Mouse (Mus musculus) hindbrain, embryonic 11.5 days (tissue): ENCODE data around the gene Vmp1. TPM values are rescaled to one million over a fixed set of nuclear protein-coding genes. Genes with fewer than 3 reads are reported as not detected.

ENCODE experiments used
- ATAC-seq: fragments of 200-750 bp; cut with Nextera tagmentation; 2 replicates; pipeline ENCODE4 v1.8.0; 2017; ENCODE audit warnings: mild to moderate bottlenecking, moderate TSS enrichment, moderate library complexity; ENCODE audit not compliant: low FRiP score
- DNase-seq: peaks from one replicate; pipeline ENCODE4 v3.0.0-alpha.2; 2015; ENCODE audit warnings: low spot score
- H3K27ac ChIP-seq: fragments of 300-500 bp; sonication (generic); 2 replicates; pipeline ENCODE4 v1.5.1; 2014; ENCODE audit warnings: mild to moderate bottlenecking, low read depth, low read length
- H3K27me3 ChIP-seq: fragments of 300-500 bp; sonication (generic); 2 replicates; pipeline ENCODE4 v1.6.1; 2014; ENCODE audit warnings: mild to moderate bottlenecking, low read length, moderate library complexity, mixed read lengths; ENCODE audit not compliant: control insufficient read depth, insufficient read depth
- H3K36me3 ChIP-seq: fragments of 300-500 bp; sonication (generic); 2 replicates; pipeline ENCODE4 v1.6.1; 2014; ENCODE audit warnings: mild to moderate bottlenecking, low read length, moderate library complexity, mixed read lengths; ENCODE audit not compliant: control insufficient read depth, insufficient read depth
- H3K4me1 ChIP-seq: fragments of 300-500 bp; sonication (generic); replicated peaks from 2 replicates; pipeline ENCODE4 v1.6.1; 2014; ENCODE audit warnings: low read length, mixed read lengths; ENCODE audit not compliant: control insufficient read depth, insufficient read depth
- H3K4me2 ChIP-seq: fragments of 300-500 bp; sonication (generic); replicated peaks from 2 replicates; pipeline ENCODE4 v1.6.1; 2014; ENCODE audit warnings: mild to moderate bottlenecking, low read depth, low read length
- H3K4me3 ChIP-seq: fragments of 300-500 bp; sonication (generic); 2 replicates; pipeline ENCODE4 v1.5.1; 2014; ENCODE audit warnings: low read depth, low read length
- H3K9ac ChIP-seq: fragments of 300-500 bp; sonication (generic); 2 replicates; pipeline ENCODE4 v1.6.1; 2014; ENCODE audit warnings: low read depth, low read length
- H3K9me3 ChIP-seq: fragments of 300-500 bp; sonication (generic); 2 replicates; pipeline ENCODE4 v1.6.1; 2016; ENCODE audit warnings: low read length; ENCODE audit not compliant: control insufficient read depth
- WGBS: fragments of 180-500 bp; shearing (Covaris S2); extraction: QIAGEN DNeasy Blood & Tissue Kit; methylation state at CpG from one replicate; pipeline ENCODE4 v1.1.7; 2014; 5-methylcytosine and 5-hydroxymethylcytosine counted together
- polyA plus RNA-seq: library from polyadenylated mRNA; unstranded; fragments of >200 nt; fragmentation: Nextera tagmentation; extraction: Ambion mirVana; gene quantifications from 2 replicates; pipeline ENCODE4 v1.2.1, GENCODE M21; 2014

Vmp1 gene
- polyA plus RNA-seq, 1 experiment from 2014 or later = 105 TPM

- Histone ChIP-seq H3K27ac (no peak overlapping the region), H3K27me3 (no peaks in the 10 kb centered on the region), H3K9ac (no peak overlapping the region), H3K4me1 (no peaks in the 10 kb centered on the region), H3K9me3 (no peaks in the 10 kb centered on the region), H3K4me3 (no peak overlapping the region), H3K36me3 (peaks cover 6% of the 10 kb centered on the region; the same call in 1 of the 2 replicates), H3K4me2 (no peak overlapping the region)
- DNase-seq = no peak
- no peak for ATAC-seq
These were observed 31.0 kb upstream of the Vmp1 start for GRCm38 (mm10) chr11:86714606-86715005.

- WGBS = 98% methylated on average over 4 of the region's 4 CpGs
These were observed 17.5 kb upstream of the Vmp1 start for GRCm38 (mm10) chr11:86701151-86701550.

DNA sequence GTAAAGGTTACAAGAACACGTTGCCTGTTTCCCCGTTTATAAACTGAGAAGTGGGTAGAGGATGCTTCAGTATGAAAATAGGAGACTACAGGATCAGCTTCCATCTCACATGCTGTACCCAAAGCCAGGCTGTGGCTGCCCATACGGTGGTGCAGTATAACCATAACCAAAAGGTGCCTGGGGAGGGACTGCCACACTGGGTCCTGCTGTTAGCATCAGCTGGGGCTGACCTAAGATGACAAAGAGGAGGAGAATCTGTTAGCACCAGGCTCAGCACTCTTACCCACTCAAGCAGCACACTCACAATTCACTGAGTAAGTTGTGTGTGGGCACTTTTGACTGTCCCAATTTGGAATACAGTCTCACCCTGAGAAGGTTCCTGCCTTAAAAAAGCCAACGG lies 11.8 kb upstream of the Vmp1 start:
- no peaks in the 10 kb centered on the region for H3K9me3 ChIP-seq
- no peak overlapping the region for H3K4me2 ChIP-seq
- peaks cover 9% of the 10 kb centered on the region for H3K36me3 ChIP-seq
- DNase-seq = no peak
- H3K9ac ChIP-seq = no peak overlapping the region
- H3K27ac ChIP-seq = no peak overlapping the region
- WGBS = 80% methylated on average over 4 of the region's 4 CpGs
- H3K4me1 ChIP-seq = no peaks in the 10 kb centered on the region
- no peak overlapping the region for H3K4me3 ChIP-seq
- no peaks in the 10 kb centered on the region for H3K27me3 ChIP-seq
- ATAC-seq = no peak

More at GRCm38 (mm10) chr11:86701151-86701550, 17.5 kb upstream of the Vmp1 start:
- no peaks in the 10 kb centered on the region for H3K27me3 ChIP-seq
- DNase-seq = no peak
- no peak for ATAC-seq
- peaks cover 11% of the 10 kb centered on the region for H3K36me3 ChIP-seq
- H3K9ac ChIP-seq = no peak overlapping the region
- no peak overlapping the region for H3K4me2 ChIP-seq
- no peak overlapping the region for H3K27ac ChIP-seq
- no peaks in the 10 kb centered on the region for H3K9me3 ChIP-seq
- no peaks in the 10 kb centered on the region for H3K4me1 ChIP-seq
- H3K4me3 ChIP-seq = no peak overlapping the region

GRCm38 (mm10) chr11:86692546-86692945 lies 8.9 kb upstream of the Vmp1 start:
- Histone ChIP-seq H3K9ac (no peak overlapping the region), H3K27me3 (no peaks in the 10 kb centered on the region), H3K4me3 (no peak overlapping the region), H3K36me3 (peaks cover 8% of the 10 kb centered on the region), H3K9me3 (no peaks in the 10 kb centered on the region), H3K4me1 (no peaks in the 10 kb centered on the region), H3K4me2 (no peak overlapping the region), H3K27ac (no peak overlapping the region)
- whole genome bisulfite sequencing = 91% methylated on average over 2 of the region's 2 CpGs
- ATAC-seq = no peak
- no peak for DNase-seq

GRCm38 (mm10) chr11:86691956-86692355 lies 8.3 kb upstream of the Vmp1 start:
- no peaks in the 10 kb centered on the region for H3K27me3 ChIP-seq
- H3K27ac ChIP-seq = no peak overlapping the region
- H3K9me3 ChIP-seq = no peaks in the 10 kb centered on the region
- 94% methylated on average over 2 of the region's 2 CpGs for WGBS
- peaks cover 8% of the 10 kb centered on the region for H3K36me3 ChIP-seq
- DNase-seq (no peak), ATAC-seq (no peak)
- H3K9ac ChIP-seq = no peak overlapping the region
- no peaks in the 10 kb centered on the region for H3K4me1 ChIP-seq
- H3K4me3 ChIP-seq = no peak overlapping the region
- no peak overlapping the region for H3K4me2 ChIP-seq

GRCm38 (mm10) chr11:86691482-86691881 lies 7.8 kb upstream of the Vmp1 start:
- Histone ChIP-seq H3K4me2 (no peak overlapping the region), H3K27me3 (no peaks in the 10 kb centered on the region), H3K9ac (no peak overlapping the region), H3K4me3 (no peak overlapping the region), H3K27ac (no peak overlapping the region), H3K36me3 (peaks cover 8% of the 10 kb centered on the region), H3K9me3 (no peaks in the 10 kb centered on the region), H3K4me1 (no peaks in the 10 kb centered on the region)
- no peak for ATAC-seq
- DNase-seq = no peak
- 93% methylated on average over 3 of the region's 3 CpGs for WGBS

DNA sequence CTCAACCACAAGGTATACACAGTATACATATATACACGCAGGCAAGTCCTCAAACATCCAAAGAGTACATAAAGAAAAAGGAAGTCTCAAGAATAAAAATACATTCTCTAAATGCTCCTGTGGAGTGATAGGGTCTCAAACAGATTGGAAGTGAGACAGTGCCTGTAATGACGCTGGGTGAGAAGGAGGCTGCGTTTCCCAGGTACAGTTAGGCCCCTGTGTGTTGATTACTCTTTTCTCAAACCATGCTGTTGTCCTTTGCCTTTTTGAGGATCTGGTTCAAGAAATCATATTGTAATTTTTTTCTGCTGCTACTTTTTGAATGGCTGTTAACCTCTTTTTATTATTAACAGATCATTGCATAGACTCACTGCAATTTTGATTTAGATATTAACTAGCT lies 6.7 kb upstream of the Vmp1 start:
- DNase-seq (no peak), ATAC-seq (no peak)
- H3K36me3 ChIP-seq = peaks cover 5% of the 10 kb centered on the region
- no peak overlapping the region for H3K4me3 ChIP-seq
- H3K27me3 ChIP-seq = no peaks in the 10 kb centered on the region
- H3K9ac ChIP-seq = no peak overlapping the region
- H3K4me2 ChIP-seq = no peak overlapping the region
- H3K9me3 ChIP-seq = no peaks in the 10 kb centered on the region
- no peaks in the 10 kb centered on the region for H3K4me1 ChIP-seq
- WGBS = 94% methylated on average over 3 of the region's 3 CpGs
- no peak overlapping the region for H3K27ac ChIP-seq

- no peak overlapping the region for H3K27ac ChIP-seq
- H3K27me3 ChIP-seq = no peaks in the 10 kb centered on the region
- WGBS = 84% methylated on average over 1 of the region's 1 CpGs
- DNase-seq (no peak), ATAC-seq (no peak)
- peaks cover 2% of the 10 kb centered on the region; the same call in 1 of the 2 replicates for H3K36me3 ChIP-seq
- H3K4me1 ChIP-seq = no peaks in the 10 kb centered on the region; the same call in 1 of the 2 replicates
- H3K9ac ChIP-seq = no peak overlapping the region
- peak overlapping the region; percentile 52; the same call in 1 of the 2 replicates for H3K4me2 ChIP-seq
- no peaks in the 10 kb centered on the region for H3K9me3 ChIP-seq
- H3K4me3 ChIP-seq = peak overlapping the region; percentile 76
These were observed 1.7 kb upstream of the Vmp1 start for GRCm38 (mm10) chr11:86685366-86685765.

- H3K27ac ChIP-seq = peak overlapping the region; percentile 80
- H3K4me1 ChIP-seq = no peaks in the 10 kb centered on the region; the same call in 1 of the 2 replicates
- ATAC-seq (no peak), DNase-seq (no peak)
- no peaks in the 10 kb centered on the region for H3K36me3 ChIP-seq
- peak overlapping the region; percentile 76 for H3K4me3 ChIP-seq
- 9% methylated on average over 20 of the region's 20 CpGs for WGBS
- H3K9me3 ChIP-seq = no peaks in the 10 kb centered on the region
- H3K27me3 ChIP-seq = no peaks in the 10 kb centered on the region
- peak overlapping the region; percentile 83 for H3K9ac ChIP-seq
- H3K4me2 ChIP-seq = peak overlapping the region; percentile 52
These were observed 733 bp upstream of the Vmp1 start for GRCm38 (mm10) chr11:86684126-86685012.
